Mouse (Mus musculus) cortical plate, adult 2 months (tissue): ENCODE data around the gene Itprid1.

Experiments used
- CTCF ChIP-seq: fragments of 200-500 bp; IDR thresholded peaks from 2 replicates; pipeline ENCODE4 v1.5.1; 2011; ENCODE audit warnings: mild to moderate bottlenecking, control low read depth, low read length; ENCODE audit not compliant: insufficient read depth; ENCODE audit errors: extremely low read depth
- POLR2A ChIP-seq: fragments of 200-500 bp; IDR thresholded peaks from 2 replicates; pipeline ENCODE4 v1.6.1; 2011; ENCODE audit warnings: mild to moderate bottlenecking, low read length, control low read depth; ENCODE audit not compliant: insufficient read depth; ENCODE audit errors: extremely low read depth

GRCm38 (mm10) chr6:55920866-55921630 is 84.4 kb downstream of the Itprid1 start:
- TF ChIP-seq CTCF (no peak), POLR2A (no peak)
